Mouse (Mus musculus) neural tube, embryonic 10.5 days (tissue): Measurements from ENCODE around the gene Foxred2.

Source experiments
- DNase-seq: peaks from one replicate; pipeline ENCODE4 v3.0.0-alpha.2; 2017; ENCODE audit warnings: low spot score; ENCODE audit errors: extremely low spot score

Foxred2 gene

GRCm38 (mm10) chr15:77916851-77917544 is 39.5 kb downstream of the Foxred2 start:
- peak; percentile 93 for DNase-seq

- DNase-seq, result peak; percentile 11
Observed at GRCm38 (mm10) chr15:77915287-77915686, 41.2 kb downstream of the Foxred2 start.

- DNase-seq, result no peak
Observed at GRCm38 (mm10) chr15:77914507-77914906, 42.0 kb downstream of the Foxred2 start.

DNA sequence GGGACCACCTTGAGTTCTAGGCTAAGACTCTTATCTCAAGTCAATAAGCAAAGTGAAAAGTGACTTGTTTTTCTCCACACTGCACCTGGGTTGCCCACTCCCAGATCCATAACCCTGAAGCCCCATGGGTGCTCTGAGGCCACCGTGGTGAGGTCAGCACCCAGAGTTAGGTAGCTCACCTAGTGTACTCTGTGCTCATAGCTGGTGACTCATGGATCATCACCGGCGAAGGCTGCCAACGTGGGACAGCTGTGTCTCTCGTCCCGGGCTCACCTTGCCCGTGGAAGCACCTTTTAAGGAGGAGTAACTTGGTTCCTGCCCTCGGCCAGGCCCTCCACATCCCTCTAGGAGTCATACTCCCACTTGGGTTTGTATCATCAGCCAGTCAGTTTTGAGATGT is 43.5 kb downstream of the Foxred2 start:
- no peak for DNase-seq

DNA sequence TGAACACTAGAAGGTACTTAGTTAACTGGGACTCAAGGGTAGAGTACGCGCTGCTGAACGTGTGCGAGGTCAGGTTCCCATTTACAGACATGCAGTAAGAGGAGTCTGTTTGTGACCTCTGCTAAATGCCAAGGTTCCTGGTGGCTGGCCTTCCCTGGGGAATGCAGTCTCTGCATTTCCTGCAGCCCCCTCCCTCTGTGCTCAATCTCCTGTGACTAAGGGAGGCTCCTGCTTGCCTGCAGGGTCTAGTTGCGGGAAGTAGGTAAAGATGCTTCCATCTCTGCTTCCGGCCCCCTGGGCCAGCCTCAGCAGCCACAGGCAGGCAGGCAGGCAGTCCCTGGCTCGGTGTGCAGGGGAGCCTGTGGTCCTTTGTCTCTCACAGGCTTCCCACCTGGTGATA is 43.9 kb downstream of the Foxred2 start:
- no peak for DNase-seq

DNA sequence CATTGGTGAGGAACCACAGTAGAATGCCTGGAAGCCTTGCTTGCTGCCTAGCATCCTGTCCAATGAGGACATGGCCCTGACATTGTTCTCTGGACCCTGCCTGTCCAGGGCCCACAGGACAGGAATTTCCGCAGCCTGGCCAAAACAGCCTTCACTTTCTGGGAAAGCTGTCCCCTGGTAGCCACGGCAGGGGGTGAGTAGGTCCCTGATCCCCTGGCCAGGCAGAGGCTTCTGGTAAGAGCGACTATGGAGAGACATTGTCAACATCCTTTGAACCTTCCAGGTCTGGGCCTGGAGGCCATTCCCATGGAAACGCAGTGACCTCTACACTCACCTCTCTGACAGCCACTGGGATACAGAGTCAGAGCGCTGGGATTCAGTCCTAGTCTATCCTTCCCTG is 44.5 kb downstream of the Foxred2 start:
- no peak for DNase-seq

- no peak for DNase-seq
Observed at GRCm38 (mm10) chr15:77911065-77911464, 45.5 kb downstream of the Foxred2 start.

- no peak for DNase-seq
Observed at GRCm38 (mm10) chr15:77907646-77908518, 48.6 kb downstream of the Foxred2 start.

- no peak for DNase-seq
Observed at GRCm38 (mm10) chr15:77906545-77906944, 50.0 kb downstream of the Foxred2 start.

DNA sequence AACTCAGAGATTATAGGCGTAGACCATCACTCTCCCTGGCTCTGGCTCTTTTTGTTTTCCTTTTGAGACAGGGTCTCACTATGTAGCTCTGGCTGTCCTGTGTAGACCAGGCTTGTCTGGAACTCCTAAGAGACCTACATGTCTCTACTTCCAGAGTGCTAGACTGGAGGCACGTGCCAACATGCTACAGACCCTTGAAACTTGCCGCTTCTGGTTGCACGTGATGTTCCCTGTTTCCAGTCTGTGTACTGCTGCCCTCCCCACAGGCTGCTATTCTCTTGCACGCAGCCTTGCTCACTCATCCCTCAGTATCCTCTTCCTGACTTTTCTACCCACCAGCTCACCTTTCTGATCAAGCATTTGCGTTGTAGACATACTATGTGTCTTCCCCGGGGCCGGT is 50.4 kb downstream of the Foxred2 start:
- no peak for DNase-seq

GRCm38 (mm10) chr15:77905275-77905970 is 51.1 kb downstream of the Foxred2 start:
- DNase-seq, result peak; percentile 76

GRCm38 (mm10) chr15:77904363-77904892 is 52.1 kb downstream of the Foxred2 start:
- DNase-seq, result no peak

DNA sequence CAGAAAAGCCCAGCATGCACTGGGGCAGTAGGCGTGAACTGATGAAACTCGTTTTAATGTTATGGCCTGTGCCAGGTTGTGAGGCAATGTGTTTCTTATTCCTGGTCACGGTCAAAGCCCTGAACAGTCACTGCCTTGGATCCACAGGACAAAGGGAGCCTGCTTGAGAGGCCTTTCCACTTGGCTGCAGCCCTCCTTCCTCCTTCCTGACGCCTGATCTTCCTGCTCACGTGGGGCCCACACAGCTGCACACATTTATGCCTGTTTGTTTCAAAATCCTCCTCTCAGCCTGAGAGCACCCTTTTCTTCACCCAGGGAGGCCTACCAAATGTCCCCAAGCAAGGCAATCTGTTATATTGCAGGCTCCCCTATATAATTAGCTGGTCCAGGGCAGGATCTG is 53.3 kb downstream of the Foxred2 start:
- no peak for DNase-seq

DNA sequence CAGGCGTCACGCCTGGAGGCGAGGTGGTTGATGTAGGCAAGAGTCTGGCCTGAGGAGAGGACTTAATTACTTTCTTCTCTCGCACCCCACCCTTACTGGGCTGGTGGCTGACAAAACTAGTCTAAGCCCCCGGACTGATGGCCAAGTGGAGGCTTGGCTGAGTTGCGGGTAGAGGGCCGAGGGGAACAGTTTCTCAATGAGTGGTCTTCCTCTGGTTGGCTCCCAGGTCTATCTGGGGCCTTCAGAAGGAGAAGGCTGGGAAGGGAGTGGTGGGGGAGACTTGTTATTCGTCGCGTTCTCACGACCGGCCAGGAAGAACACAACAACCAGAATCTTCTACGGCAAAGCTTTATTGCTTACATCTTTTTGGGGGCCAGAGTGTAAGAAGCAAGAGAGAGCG is 61.6 kb downstream of the Foxred2 start:
- DNase-seq, result no peak

DNA sequence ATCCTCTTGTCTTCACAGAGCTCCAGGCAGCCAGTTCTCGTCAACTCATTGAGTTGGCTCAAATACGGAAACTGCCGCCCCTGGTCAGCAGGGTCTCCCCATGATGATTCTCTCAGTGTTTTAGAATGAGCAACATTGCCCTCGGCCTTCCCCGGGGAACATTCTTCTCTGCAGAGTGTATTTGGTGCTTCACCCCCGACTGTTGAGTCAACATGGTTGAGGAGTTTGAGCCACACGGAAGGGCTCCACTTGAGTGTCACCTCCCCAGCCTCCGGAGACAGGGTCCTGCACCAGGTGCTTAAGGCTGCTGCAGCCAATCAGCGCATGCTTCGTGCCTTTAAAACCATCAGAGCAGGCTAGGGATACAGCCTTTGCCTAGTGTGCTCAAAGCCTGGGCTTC is 63.2 kb downstream of the Foxred2 start:
- no peak for DNase-seq

DNA sequence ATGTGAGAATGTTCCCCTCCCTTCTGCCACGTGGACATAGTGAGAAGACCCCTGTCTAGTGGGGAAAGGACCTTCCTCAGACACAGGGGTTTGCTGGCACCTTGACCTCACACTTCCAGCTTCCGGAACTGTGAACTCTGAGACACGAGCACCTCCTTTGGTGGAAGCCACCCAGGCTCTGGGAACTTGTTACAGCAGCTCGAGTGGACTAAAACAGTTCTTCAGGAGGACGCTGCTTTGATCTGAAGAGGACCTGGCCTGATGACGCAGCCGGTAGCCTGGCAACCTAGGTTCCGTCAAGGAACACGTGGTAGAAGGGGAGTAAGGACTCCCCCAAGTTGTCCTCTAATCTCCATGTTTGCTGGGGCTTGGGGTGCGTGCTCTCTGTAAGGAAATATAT is 64.1 kb downstream of the Foxred2 start:
- DNase-seq, result no peak

DNA sequence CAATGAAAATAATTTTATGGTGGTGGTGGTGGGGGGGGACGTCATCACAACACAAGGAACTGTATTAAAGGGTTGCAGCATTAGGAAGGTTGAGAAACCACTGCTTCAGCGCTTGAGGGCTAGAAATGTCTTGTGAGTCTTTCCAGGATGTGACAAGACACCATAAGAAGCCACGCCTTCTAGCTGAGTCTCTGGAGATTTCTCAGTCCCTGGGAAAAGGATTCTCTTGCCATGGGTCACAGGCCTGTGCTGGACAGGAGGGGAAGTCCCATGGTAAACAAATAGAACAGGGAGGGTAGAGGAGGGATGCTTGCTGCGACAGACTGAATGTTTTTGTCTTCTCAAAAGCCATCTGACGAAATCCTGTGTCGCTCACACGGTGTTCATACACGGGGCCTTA is 64.8 kb downstream of the Foxred2 start:
- DNase-seq, result no peak
